Mouse (Mus musculus) ES-E14 (cell line): ENCODE measurements around the gene Pard6b.

Experiments used
- CHD2 ChIP-seq: IDR thresholded peaks from 2 replicates; pipeline ENCODE4 v1.6.1; 2014; ENCODE audit warnings: mild to moderate bottlenecking, low read depth, low read length, inconsistent platforms
- HCFC1 ChIP-seq: IDR thresholded peaks from 2 replicates; pipeline ENCODE4 v1.6.1; 2012; ENCODE audit warnings: low read length, inconsistent platforms, borderline replicate concordance; ENCODE audit not compliant: insufficient read depth
- MAFK ChIP-seq: IDR thresholded peaks from 2 replicates; pipeline ENCODE4 v1.6.1; 2014; ENCODE audit warnings: mild to moderate bottlenecking, low read depth, low read length, inconsistent platforms; ENCODE audit not compliant: insufficient read depth
- ZC3H11A ChIP-seq: IDR thresholded peaks from 2 replicates; pipeline ENCODE4 v1.6.1; 2012; ENCODE audit warnings: low read depth, mild to moderate bottlenecking, inconsistent platforms, low read length, borderline replicate concordance

- no peak for TF ChIP-seq CHD2
- no peak for TF ChIP-seq ZC3H11A
- no peak for TF ChIP-seq HCFC1
- no peak for TF ChIP-seq MAFK
Measured at GRCm38 (mm10) chr2:168066783-168067182, 14.0 kb upstream of the Pard6b start.
